Mouse (Mus musculus) cortical plate, adult 2 months (tissue): Measurements from ENCODE around the gene Bdkrb1.

Source experiments
- CTCF ChIP-seq: fragments of 200-500 bp; IDR thresholded peaks from 2 replicates; pipeline ENCODE4 v1.5.1; 2011; ENCODE audit warnings: mild to moderate bottlenecking, control low read depth, low read length; ENCODE audit not compliant: insufficient read depth; ENCODE audit errors: extremely low read depth
- POLR2A ChIP-seq: fragments of 200-500 bp; IDR thresholded peaks from 2 replicates; pipeline ENCODE4 v1.6.1; 2011; ENCODE audit warnings: mild to moderate bottlenecking, low read length, control low read depth; ENCODE audit not compliant: insufficient read depth; ENCODE audit errors: extremely low read depth

- TF ChIP-seq CTCF (no peak), POLR2A (no peak)
These were observed 19.2 kb downstream of the Bdkrb1 start for GRCm38 (mm10) chr12:105622048-105622447.
